Mouse (Mus musculus): ENCODE data around the gene Vmn1r209. TPM values are rescaled to one million over a fixed set of nuclear protein-coding genes. Genes with fewer than 3 reads are reported as not detected.
"Not testable (repeated sequence)": the region's sequence is repeated elsewhere in the genome, so short reads cannot be mapped to it uniquely, and the experiment has no call there.

The Vmn1r209 gene
- not detected in 2 replicates for polyA plus RNA-seq (2012; rRNA removed)

GRCm38 (mm10) chr13:22809582-22809981 lies at the start of gene Vmn1r209:
Vmn1r209 (minus strand) TSS chr13:22809682.
- not testable (repeated sequence) for DNase-seq (ENCODE audit: low spot score)

GRCm38 (mm10) chr13:22857461-22857860 lies 48.0 kb upstream of the Vmn1r209 start, which contains the start of gene Vmn1r211:
Vmn1r211 (minus strand) TSS chr13:22857561.
- DNase-seq (ENCODE audit: low spot score): no peak

GRCm38 (mm10) chr13:22854760-22855159 lies 45.3 kb upstream of the Vmn1r209 start:
- no peak for DNase-seq (ENCODE audit: low spot score)

- DNase-seq (ENCODE audit: low spot score): no peak
Observed at GRCm38 (mm10) chr13:22846798-22847197, 37.3 kb upstream of the Vmn1r209 start.

DNA sequence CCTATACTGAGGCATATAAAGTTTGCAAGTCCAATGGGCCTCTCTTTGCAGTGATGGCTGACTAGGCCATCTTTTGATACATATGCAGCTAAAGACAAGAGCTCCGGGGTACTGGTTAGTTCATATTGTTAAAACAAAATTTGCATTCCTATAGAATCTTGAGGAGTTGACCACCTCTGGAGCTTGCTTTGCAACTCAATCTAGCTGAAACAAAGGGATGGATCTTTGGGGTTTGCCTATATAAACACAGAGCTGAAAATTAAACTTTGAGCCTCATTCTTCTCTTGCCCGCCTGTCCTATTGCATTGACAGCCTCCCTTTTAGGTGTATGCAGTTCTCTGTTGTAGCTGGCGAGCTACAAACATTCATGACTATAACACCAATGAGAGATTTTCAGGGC lies 34.8 kb upstream of the Vmn1r209 start:
- not testable (repeated sequence) for DNase-seq (ENCODE audit: low spot score)

DNA sequence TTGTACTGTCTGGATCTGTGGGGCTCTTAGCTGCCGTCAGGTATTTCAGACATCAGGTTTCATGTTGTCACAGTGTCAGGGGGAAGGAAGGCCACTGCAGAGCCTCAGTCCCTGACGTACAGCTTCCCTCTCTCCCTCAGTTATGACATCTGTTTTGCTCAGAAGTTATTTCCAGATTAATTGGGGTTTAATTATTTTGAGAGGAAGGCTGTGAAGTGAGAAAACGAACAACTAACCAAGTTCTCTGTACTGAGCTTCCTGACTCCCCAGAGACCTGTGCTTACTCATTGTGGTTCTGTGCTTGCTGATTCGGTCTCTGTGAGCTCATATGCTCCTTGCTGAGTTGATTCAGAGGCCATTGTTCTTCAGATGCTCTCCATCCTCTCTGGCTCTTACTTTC lies 21.8 kb upstream of the Vmn1r209 start, which contains the start of gene Vmn1r210:
TSS of gene Vmn1r210 (minus strand) at position 101 of the 400 bp plus-strand sequence.
- DNase-seq (ENCODE audit: low spot score): no peak

DNA sequence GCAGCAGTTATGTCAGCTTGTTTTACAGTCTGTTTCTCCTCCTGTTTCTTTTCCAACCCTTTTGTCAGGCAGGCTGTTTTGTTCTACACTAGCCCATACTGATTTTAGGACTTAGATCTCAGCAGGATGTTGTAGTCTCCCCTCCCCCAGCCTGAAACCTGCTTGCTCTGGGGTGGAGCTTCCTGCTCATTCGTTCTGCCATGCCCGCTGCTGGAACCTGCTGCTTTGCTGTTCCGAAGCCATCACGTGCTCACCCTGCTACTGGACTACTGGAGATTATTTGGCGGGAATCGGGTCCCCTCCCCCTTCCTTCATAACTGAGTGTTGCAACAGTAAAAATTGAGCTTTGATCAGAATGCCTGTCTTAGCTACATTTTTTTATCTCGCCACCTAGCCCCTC lies 19.9 kb upstream of the Vmn1r209 start:
- DNase-seq (ENCODE audit: low spot score): not testable (repeated sequence)

- not testable (repeated sequence) for DNase-seq (ENCODE audit: low spot score)
Observed at GRCm38 (mm10) chr13:22821601-22822000, 12.1 kb upstream of the Vmn1r209 start.

DNA sequence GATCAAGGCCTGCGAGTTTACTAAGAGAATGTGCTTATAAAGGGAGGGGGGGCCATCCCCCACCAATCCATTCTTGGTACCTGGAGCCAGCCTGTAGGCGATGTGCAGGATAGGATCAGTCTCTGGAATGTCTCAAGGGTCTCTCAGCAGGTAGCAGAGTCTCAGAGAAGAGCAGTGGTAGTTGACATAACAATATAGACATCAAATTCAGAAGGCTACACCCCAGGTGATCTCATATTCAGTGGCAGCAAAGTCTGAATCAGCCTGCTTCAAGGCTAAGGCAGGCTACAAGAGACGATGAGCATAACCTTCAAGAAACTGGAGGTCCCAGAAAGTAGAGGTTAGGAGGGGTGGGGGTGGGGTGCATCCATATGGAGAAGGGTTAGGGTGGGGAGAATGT lies 21.4 kb downstream of the Vmn1r209 start:
- DNase-seq (ENCODE audit: low spot score): not testable (repeated sequence)

DNA sequence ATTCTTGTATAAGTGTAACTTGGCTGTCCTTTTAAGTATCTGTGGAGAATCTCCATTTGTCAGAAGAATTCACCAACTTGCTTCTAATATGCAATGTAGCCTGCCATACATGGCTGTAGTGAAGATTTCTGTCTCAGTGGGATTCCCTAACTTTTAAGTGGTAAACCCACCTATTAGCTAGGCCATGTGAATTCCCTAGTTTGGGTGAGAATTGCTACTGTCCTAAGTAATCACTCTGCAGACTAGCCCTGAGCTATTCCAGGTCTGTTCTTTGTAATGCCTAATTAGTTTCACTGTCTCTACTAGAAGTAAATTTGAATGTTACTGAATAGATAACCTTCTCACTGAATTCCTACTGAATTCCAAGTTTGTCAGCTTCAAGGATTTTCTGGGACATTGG lies 25.3 kb downstream of the Vmn1r209 start:
- not testable (repeated sequence) for DNase-seq (ENCODE audit: low spot score)

GRCm38 (mm10) chr13:22777300-22777699 lies 32.2 kb downstream of the Vmn1r209 start, which contains the start of gene Vmn1r208:
Vmn1r208 (minus strand) TSS chr13:22777400.
- DNase-seq (ENCODE audit: low spot score): not testable (repeated sequence)

GRCm38 (mm10) chr13:22771592-22771991 lies 37.9 kb downstream of the Vmn1r209 start:
- not testable (repeated sequence) for DNase-seq (ENCODE audit: low spot score)

Other genes with a start within 250 kb of the Vmn1r209 start
- gene Vmn1r205, start 216.7 kb downstream of the Vmn1r209 start, polyA plus RNA-seq (2012; rRNA removed): not detected in 2 replicates
- not detected in 2 replicates for gene Vmn1r206, start 185.4 kb downstream of the Vmn1r209 start, polyA plus RNA-seq (2012; rRNA removed)
- gene Vmn1r207-ps, start 80.1 kb downstream of the Vmn1r209 start, polyA plus RNA-seq (2012; rRNA removed): not detected in 2 replicates
- gene Vmn1r208, start 32.3 kb downstream of the Vmn1r209 start, polyA plus RNA-seq (2012; rRNA removed): not detected in 2 replicates
- gene Vmn1r210, start 21.7 kb upstream of the Vmn1r209 start, polyA plus RNA-seq (2012; rRNA removed): not detected in 2 replicates
- gene Vmn1r211, start 47.9 kb upstream of the Vmn1r209 start, polyA plus RNA-seq (2012; rRNA removed): not detected in 2 replicates
- not detected in 2 replicates for gene Vmn1r212, start 74.5 kb upstream of the Vmn1r209 start, polyA plus RNA-seq (2012; rRNA removed)
- not detected in 2 replicates for gene Vmn1r213, start 198.0 kb upstream of the Vmn1r209 start, polyA plus RNA-seq (2012; rRNA removed)
- not detected in 2 replicates for gene Vmn1r214, start 220.7 kb upstream of the Vmn1r209 start, polyA plus RNA-seq (2012; rRNA removed)